Mouse (Mus musculus) neural tube, embryonic 15.5 days (tissue): ENCODE measurements around the gene Nat8f1. TPM values are rescaled to one million over a fixed set of nuclear protein-coding genes. Genes with fewer than 3 reads are reported as not detected.
"Not testable (repeated sequence)": the region's sequence is repeated elsewhere in the genome, so short reads cannot be mapped to it uniquely, and the experiment has no call there.

ENCODE experiments used
- ATAC-seq: fragments of 200-750 bp; cut with Nextera tagmentation; 2 replicates; pipeline ENCODE4 v1.8.0; 2017; ENCODE audit warnings: mild to moderate bottlenecking, moderate TSS enrichment, moderate library complexity; ENCODE audit not compliant: low FRiP score
- H3K27ac ChIP-seq: fragments of 300-500 bp; sonication (generic); replicated peaks from 2 replicates; pipeline ENCODE4 v1.5.1; 2015; ENCODE audit warnings: mild to moderate bottlenecking, inconsistent platforms
- H3K27me3 ChIP-seq: fragments of 300-500 bp; sonication (generic); replicated peaks from 2 replicates; pipeline ENCODE4 v1.6.1; 2015; ENCODE audit warnings: inconsistent platforms
- H3K36me3 ChIP-seq: fragments of 300-500 bp; sonication (generic); 2 replicates; pipeline ENCODE4 v1.6.1; 2015; ENCODE audit warnings: inconsistent platforms
- H3K4me1 ChIP-seq: fragments of 300-500 bp; sonication (generic); 2 replicates; pipeline ENCODE4 v1.6.1; 2015; ENCODE audit warnings: inconsistent platforms
- H3K4me2 ChIP-seq: fragments of 300-500 bp; sonication (generic); 2 replicates; pipeline ENCODE4 v1.6.1; 2015; ENCODE audit warnings: inconsistent platforms, mild to moderate bottlenecking, moderate library complexity
- H3K4me3 ChIP-seq: fragments of 300-500 bp; sonication (generic); replicated peaks from 2 replicates; pipeline ENCODE4 v1.5.1; 2015; ENCODE audit warnings: mild to moderate bottlenecking, inconsistent platforms
- H3K9ac ChIP-seq: fragments of 300-500 bp; sonication (generic); replicated peaks from 2 replicates; pipeline ENCODE4 v1.6.1; 2015; ENCODE audit warnings: mild to moderate bottlenecking, inconsistent platforms
- H3K9me3 ChIP-seq: fragments of 300-500 bp; sonication (generic); replicated peaks from 2 replicates; pipeline ENCODE4 v1.6.1; 2016; ENCODE audit warnings: inconsistent platforms
- WGBS: fragments of 180-500 bp; shearing (Covaris S2); methylation state at CpG from one replicate; pipeline ENCODE4 v1.1.7; 2015; ENCODE audit warnings: mixed read lengths; 5-methylcytosine and 5-hydroxymethylcytosine counted together
- polyA plus RNA-seq: library from polyadenylated mRNA; unstranded; fragments of >200 nt; fragmentation: Nextera tagmentation; extraction: Ambion mirVana; gene quantifications from 2 replicates; pipeline ENCODE4 v1.2.1, GENCODE M21; 2015

The Nat8f1 gene
- polyA plus RNA-seq = 17.5 and 21.6 TPM in 2 replicates

DNA sequence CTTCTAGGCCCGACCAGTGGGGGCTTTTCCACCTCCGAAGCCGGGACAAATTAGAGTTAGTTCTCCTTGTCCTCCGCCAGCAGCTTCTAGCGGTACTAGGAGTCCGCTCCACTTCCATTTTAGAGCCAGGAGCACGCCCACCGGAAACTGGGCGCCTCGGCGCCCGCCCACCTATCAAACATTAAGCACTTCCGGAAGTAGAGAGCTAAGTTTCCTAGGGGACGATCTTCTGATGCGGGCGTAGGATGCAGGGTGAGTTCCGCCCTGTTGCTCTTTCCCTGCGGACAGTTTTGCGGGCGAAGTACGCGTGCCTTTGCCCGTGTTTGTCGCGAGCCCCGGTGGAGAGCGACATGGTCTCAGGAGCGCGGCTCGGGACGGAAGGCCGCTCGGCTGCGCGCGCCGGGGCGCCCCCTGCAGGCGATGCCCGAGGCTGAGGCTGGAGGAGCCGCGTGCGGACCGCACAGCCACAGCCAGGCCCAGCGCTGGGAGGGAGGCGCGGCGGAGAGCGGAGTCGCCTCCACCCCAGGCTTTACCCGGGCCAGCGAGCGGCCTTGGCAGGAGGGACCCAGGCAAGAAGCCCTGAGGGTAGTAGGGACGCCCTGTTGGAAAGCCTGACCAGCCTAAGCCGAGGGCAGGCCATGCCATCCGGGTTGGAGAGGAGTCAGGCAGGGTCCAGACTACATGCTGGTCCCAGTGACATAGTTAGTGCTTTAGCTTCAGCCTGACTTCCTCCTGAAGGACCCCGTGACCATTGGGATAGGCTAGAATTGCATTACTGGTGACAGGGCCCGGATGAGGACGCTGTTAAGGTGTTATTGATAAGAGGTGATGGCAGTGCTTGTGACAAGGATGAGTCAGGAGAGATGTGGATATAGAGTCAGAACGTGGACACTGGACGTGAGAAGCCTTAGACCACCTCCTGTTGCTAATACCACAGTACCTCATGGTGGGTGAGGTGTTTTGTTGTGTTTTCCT lies at the start of gene Nat8f1:
Gene Nat8f1, minus strand, starts transcription at position 149 of the 975 bp plus-strand sequence.
- Histone ChIP-seq H3K4me3 (peak within 1 kb of the TSS; percentile 66), H3K27ac (peak within 1 kb of the TSS; percentile 88), H3K4me2 (peak within 1 kb of the TSS; percentile 75), H3K9ac (peak within 1 kb of the TSS; percentile 76), H3K4me1 (peaks cover 18% of the 10 kb centered on the region)
- under 1% methylated on average over 55 of the region's 61 CpGs for WGBS
- H3K9me3 ChIP-seq, H3K27me3 ChIP-seq, H3K36me3 ChIP-seq: not testable (repeated sequence)
- peak; percentile 98 for ATAC-seq

DNA sequence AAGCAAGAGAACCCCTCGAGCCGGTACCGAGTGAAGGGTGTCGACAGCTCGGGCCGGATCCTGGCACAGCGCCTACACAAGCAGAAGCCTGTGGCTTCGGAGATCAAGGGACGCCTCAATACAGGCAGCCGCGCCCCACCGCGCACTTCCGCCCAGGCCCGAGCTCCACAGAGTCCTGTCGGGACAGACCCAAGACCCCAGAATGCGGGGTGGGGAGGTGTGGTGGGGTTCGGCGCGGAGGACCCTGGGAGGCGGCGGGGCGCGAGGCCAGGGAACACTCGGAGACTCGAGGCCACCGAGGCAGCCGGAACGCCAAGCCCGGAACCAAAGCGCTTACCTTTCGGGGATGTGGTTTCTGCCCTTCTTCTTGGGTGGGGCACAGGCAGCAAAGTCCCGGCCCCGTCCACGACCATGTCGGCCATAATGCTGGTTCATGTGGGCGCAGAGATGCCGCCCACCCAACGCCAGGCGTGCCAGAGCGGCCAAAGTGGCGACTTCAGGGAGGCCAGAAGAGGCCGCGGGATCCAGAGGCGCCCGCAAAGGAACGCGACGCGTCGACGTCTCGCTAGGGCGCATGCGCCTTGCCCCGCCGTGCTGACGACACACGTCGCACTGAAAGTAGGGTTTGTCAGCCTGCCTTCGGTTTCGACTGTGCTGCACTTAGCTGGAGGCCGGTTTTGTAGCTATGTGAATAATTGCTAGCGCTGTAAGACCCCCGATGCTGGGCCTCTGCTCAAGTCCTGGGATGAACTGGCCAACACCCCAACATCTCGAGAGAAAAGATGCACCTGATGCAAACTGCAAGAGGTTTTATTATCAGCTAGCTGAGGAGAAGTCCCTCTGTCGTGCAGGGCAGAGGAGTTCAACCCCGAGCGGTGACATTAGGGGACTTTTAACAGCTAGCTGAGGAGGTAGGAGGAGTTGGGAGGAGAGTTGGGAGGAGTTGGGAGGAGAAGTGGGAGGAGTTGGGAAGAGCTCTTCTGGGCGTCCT lies 45.9 kb upstream of the Nat8f1 start, which contains the start of gene Dusp11:
Gene Dusp11, minus strand, starts transcription at position 567 of the 991 bp plus-strand sequence.
- Histone ChIP-seq H3K27ac (peak within 1 kb of the TSS; percentile 97), H3K9me3 (no peaks in the 10 kb centered on the region), H3K27me3 (no peaks in the 10 kb centered on the region), H3K4me2 (peak within 1 kb of the TSS; percentile 80), H3K4me3 (peak within 1 kb of the TSS; percentile 91), H3K36me3 (peaks cover 17% of the 10 kb centered on the region), H3K9ac (peak within 1 kb of the TSS; percentile 95), H3K4me1 (peaks cover 26% of the 10 kb centered on the region)
- peak; percentile 98 for ATAC-seq
- WGBS = under 1% methylated on average over 70 of the region's 70 CpGs

DNA sequence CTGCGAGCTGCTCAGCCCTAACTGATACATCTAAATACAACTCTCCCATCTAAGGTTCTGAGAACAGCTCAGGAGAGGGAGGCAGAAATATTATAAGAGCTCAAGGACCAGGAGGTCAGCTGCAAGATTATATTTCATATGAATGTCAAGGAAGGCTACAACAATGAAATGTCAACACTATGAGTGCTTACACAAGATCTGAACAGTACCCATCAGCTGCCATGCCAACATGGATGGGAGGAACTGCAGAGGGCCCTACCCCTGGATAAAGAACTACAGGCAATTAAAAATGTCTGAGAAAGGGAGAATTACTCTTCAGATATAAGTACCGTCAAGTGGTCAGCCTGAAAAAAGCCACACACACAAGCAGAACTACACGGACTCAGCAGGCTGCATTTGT lies 42.1 kb upstream of the Nat8f1 start:
- WGBS = 94% methylated on average over 3 of the region's 3 CpGs
- Histone ChIP-seq H3K4me3 (no peak overlapping the region), H3K9ac (no peak overlapping the region), H3K36me3 (peaks cover 47% of the 10 kb centered on the region), H3K4me1 (peaks cover 24% of the 10 kb centered on the region), H3K4me2 (no peak overlapping the region), H3K27me3 (no peaks in the 10 kb centered on the region), H3K9me3 (no peaks in the 10 kb centered on the region), H3K27ac (no peak overlapping the region)
- ATAC-seq = no peak

DNA sequence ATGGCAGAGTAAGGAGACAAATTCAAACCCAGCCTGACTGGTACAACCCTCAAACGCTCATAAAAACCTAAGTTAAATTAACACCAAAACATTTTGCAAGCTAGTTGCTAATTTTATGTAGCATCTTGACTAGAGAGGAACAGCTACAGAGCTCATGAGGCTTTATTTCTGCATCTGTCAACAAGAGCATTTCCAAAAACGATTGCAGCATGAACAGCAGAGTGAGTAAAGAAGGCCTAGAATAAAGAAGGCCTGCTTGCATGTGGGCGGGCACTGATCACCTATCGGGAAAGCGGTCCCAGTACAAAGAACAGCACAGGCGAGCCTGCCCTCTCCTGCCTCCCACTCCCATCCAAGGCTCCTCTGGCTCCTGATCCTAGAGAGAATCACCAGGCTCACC lies 33.1 kb upstream of the Nat8f1 start:
- Histone ChIP-seq H3K4me3 (no peak overlapping the region), H3K4me2 (no peak overlapping the region), H3K9ac (no peak overlapping the region), H3K4me1 (no peaks in the 10 kb centered on the region), H3K36me3 (peaks cover 85% of the 10 kb centered on the region), H3K9me3 (no peaks in the 10 kb centered on the region), H3K27ac (no peak overlapping the region), H3K27me3 (no peaks in the 10 kb centered on the region)
- WGBS = 89% methylated on average over 6 of the region's 6 CpGs
- no peak for ATAC-seq

DNA sequence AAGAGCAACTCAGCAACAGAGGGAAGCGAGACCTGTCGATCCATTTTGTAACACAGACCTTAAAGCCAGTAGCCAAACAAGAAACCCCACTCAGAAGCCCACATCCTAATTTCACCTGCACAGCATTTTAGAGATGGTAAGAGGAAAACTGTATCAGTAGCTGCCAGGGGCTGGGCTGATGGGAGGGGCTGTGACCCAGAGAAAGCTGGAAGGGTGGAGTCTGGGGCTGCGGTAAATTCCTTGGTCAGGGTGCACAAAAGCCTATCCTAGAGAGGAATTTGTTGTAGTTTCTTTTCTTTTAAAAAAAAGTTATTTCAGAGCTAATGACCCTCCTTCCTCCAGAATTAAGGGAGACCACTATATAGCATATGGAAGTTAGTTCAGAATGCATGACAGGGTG lies 27.0 kb upstream of the Nat8f1 start:
- Histone ChIP-seq H3K9ac (no peak overlapping the region), H3K4me1 (no peaks in the 10 kb centered on the region), H3K4me2 (no peak overlapping the region), H3K4me3 (no peak overlapping the region), H3K27me3 (no peaks in the 10 kb centered on the region), H3K9me3 (no peaks in the 10 kb centered on the region), H3K27ac (no peak overlapping the region), H3K36me3 (peaks cover 49% of the 10 kb centered on the region)
- WGBS = 99% methylated on average over 3 of the region's 3 CpGs
- no peak for ATAC-seq

DNA sequence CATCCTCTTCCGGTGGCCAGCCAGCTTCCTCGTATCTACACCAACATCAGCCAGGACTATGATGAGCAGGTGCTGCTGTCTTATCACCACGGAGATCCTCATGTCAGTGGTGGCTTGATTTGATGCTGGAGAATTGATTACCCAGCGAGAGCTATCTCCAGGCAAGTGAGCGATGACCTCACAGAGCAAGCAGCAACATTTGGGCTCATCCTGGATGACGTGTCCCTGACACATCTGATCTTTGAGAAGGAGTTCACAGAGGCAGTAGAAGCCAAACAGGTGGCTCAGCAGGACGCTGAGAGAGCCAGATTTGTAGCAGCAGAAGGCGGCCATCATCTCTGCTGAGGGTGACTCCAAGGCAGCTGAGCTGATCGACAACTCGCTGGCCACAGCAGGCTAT lies 23.2 kb upstream of the Nat8f1 start:
- Histone ChIP-seq H3K27me3 (no peaks in the 10 kb centered on the region), H3K9ac (no peak overlapping the region), H3K9me3 (no peaks in the 10 kb centered on the region), H3K4me2 (no peak overlapping the region), H3K4me1 (peaks cover 10% of the 10 kb centered on the region), H3K4me3 (no peak overlapping the region), H3K27ac (no peak overlapping the region), H3K36me3 (peaks cover 17% of the 10 kb centered on the region)
- 79% methylated on average over 10 of the region's 10 CpGs for WGBS
- ATAC-seq = no peak

DNA sequence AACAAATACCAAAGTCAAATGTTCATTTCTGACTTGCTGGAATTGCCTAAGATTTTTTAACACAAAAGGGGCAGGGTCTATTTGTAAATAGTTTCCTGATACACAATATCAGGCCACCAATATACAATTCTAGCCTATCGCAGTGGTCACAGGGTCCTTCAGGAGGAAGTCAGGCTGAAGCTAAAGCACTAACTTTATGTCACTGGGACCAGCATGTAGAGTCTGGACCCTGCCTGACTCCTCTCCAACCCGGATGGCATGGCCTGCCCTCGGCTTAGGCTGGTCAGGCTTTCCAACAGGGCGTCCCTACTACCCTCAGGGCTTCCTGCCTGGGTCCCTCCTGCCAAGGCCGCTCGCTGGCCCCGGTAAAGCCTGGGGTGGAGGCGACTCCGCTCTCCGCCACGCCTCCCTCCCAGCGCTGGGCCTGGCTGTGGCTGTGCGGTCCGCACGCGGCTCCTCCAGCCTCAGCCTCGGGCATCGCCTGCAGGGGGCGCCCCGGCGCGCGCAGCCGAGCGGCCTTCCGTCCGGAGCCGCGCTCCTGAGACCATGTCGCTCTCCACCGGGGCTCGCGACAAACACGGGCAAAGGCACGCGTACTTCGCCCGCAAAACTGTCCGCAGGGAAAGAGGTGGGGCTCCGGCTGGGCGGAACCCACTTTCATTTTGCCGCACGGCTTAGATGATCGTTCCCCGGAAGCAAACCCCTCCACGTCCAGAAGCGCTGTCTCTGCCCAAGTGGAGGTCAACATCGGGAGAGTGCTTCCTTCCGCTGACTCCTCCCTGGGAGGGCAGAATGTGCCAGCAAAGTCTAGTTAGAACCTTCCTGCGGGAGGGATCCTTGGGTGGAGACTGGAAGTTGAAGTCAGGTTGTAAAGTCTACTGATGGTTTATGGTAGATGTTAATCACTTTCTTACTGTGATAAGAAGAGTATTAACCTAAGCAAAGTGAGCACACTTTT lies 21.3 kb upstream of the Nat8f1 start:
- H3K9me3 ChIP-seq, H3K27me3 ChIP-seq: not testable (repeated sequence)
- Histone ChIP-seq H3K9ac (peak overlapping the region; percentile 56), H3K4me3 (peak overlapping the region; percentile 49), H3K4me2 (peak overlapping the region; percentile 67), H3K27ac (peak overlapping the region; percentile 66), H3K4me1 (peaks cover 10% of the 10 kb centered on the region), H3K36me3 (peaks cover 15% of the 10 kb centered on the region)
- ATAC-seq = peak; percentile 95
- 2% methylated on average over 50 of the region's 50 CpGs for WGBS

DNA sequence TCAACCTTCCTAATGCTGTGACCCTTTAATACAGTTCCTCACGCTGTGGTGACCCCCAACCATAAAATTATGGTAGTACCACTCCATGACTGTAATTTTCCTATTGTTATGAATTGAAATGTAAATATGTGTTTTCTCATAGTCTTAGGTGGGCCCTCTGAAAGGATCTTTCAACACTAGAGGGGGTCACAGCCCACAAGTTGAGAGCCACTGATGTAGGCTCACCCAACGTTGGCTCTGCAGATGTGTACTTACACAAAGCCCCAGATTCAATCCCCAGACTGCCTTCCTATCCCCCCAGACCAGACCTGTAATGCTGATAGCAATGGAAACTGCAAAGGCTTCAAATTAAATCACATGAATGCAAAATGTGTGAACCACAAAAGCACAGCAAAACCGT lies 20.2 kb upstream of the Nat8f1 start:
- no peak for ATAC-seq
- Histone ChIP-seq H3K27ac (no peak overlapping the region), H3K9me3 (no peaks in the 10 kb centered on the region), H3K4me1 (peaks cover 10% of the 10 kb centered on the region), H3K9ac (no peak overlapping the region), H3K4me2 (no peak overlapping the region), H3K27me3 (no peaks in the 10 kb centered on the region), H3K36me3 (peaks cover 20% of the 10 kb centered on the region), H3K4me3 (no peak overlapping the region)
- 68% methylated on average over 3 of the region's 3 CpGs for WGBS

DNA sequence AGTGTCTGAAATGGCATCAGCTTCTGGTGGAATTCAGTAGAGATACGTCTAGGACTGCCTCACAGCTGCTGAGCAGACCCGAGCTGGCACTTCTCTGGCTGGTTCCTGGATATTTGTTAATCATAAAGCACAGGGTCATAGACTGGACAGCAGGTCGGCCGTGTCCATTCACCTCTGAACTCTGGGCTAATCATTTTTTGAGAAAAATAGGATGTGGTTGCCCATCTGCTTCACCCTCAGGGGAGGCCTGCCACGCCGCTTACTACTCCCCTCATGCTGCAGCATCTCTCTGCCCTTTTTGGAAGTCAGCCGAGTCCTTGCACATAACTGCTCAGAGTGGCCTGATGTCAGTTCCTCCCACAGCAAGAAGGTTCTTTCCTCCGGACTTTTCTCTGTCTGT lies 18.6 kb upstream of the Nat8f1 start:
- Histone ChIP-seq H3K4me1 (peaks cover 10% of the 10 kb centered on the region), H3K36me3 (peaks cover 34% of the 10 kb centered on the region), H3K9ac (no peak overlapping the region), H3K27me3 (no peaks in the 10 kb centered on the region), H3K9me3 (no peaks in the 10 kb centered on the region), H3K27ac (no peak overlapping the region), H3K4me2 (no peak overlapping the region), H3K4me3 (no peak overlapping the region)
- 84% methylated on average over 8 of the region's 8 CpGs for whole genome bisulfite sequencing
- ATAC-seq = no peak

DNA sequence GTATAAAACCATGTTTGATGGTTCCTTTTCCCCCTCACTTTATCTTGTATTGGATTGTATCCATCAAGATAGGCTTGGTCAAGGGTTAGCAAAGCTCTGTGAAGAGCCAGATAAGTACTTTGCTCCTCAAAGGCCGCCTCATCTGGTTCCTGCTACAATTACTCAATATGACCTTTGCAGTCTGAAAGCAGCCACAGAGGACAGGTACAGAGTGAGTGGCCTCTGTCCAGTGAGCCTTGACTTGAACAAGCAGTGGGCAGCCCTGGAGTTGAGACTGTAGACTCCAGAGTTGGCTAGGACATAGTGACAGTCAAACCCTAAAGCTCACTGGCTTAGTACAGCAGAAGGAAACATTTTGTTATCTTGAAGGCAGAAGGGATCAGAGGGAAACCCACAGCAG lies 13.8 kb upstream of the Nat8f1 start:
- ATAC-seq = no peak
- 87% methylated on average over 1 of the region's 1 CpGs for WGBS
- peaks cover 71% of the 10 kb centered on the region for H3K36me3 ChIP-seq

More for the DNA sequence above, 13.8 kb upstream of the Nat8f1 start:
- H3K4me1 ChIP-seq = no peaks in the 10 kb centered on the region
- H3K9me3 ChIP-seq = no peaks in the 10 kb centered on the region
- H3K27me3 ChIP-seq = no peaks in the 10 kb centered on the region
- H3K4me2 ChIP-seq = no peak overlapping the region
- no peak overlapping the region for H3K27ac ChIP-seq
- H3K9ac ChIP-seq = no peak overlapping the region
- H3K4me3 ChIP-seq = no peak overlapping the region
